Mouse (Mus musculus): ENCODE results near the gene C1qtnf1. TPM values are rescaled to one million over a fixed set of nuclear protein-coding genes. Genes with fewer than 3 reads are reported as not detected.

C1qtnf1 gene
- polyA plus RNA-seq, 1 experiment from 2014 or later, result 15.9 TPM

DNA sequence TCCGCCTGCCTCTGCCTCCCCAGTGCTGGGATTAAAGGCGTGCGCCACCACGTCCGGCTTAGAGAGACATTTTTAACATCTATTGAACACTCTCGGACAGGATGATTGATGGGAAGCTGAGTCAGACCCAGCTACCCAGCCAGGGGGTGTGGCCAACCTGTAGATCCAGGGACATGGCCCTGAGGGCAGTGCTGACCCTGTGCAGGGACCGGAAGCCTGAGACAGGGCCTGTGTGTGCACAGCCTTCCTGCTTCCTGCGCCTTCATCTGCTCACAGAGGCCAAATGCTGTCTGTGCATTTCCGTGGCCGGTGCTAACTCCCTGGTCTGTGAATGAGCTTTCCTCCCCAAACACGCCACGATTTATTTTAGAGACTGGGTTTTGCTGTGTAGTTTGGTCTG is 51.8 kb downstream of the C1qtnf1 start:
- Histone ChIP-seq H3K4me3 (ENCODE audit: low read depth, low read length) (no peak overlapping the region), H3K27me3 (replicated peaks; ENCODE audit: control insufficient read depth, insufficient read depth, low read length) (no peaks in the 10 kb centered on the region), H3K27ac (replicated peaks; ENCODE audit: low read depth, low read length) (no peak overlapping the region), H3K9me3 (ENCODE audit: control insufficient read depth, low read length) (no peaks in the 10 kb centered on the region), H3K9ac (ENCODE audit: low read depth, low read length) (no peak overlapping the region), H3K4me2 (ENCODE audit: low read depth, low read length) (no peak overlapping the region), H3K36me3 (ENCODE audit: control insufficient read depth, insufficient read depth, low read length) (0 out of 2 replicates have a peak, but pooled peaks cover 9% of the 10 kb centered on the region), H3K4me1 (ENCODE audit: control insufficient read depth, insufficient read depth, low read length) (0 out of 2 replicates have a peak, but pooled peaks cover 5% of the 10 kb centered on the region)
- WGBS, result 71% methylated on average over 12 of the region's 12 CpGs
- ATAC-seq (ENCODE audit: low read depth) (no peak), DNase-seq (ENCODE audit: low spot score) (no peak)

DNA sequence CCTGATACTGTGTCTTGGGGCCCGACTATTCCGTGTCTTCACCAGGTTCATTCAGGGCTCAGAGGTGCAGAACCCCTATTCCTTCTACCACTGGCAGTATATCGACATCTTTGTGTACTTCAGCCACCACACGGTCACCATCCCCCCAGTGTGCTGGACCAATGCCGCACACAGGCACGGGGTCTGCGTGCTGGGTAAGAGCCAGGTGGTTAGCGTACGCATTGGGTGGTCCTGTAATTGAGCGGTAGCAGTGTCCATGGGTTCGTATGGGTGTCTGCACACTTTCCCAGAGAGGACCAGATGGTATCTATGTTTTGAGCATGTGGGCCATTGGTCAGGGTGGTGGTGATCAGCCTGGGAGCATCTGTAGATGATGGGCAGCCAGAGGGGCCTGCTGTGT is 53.2 kb downstream of the C1qtnf1 start:
- Histone ChIP-seq H3K9me3 (ENCODE audit: control insufficient read depth, low read length) (no peaks in the 10 kb centered on the region), H3K9ac (ENCODE audit: low read depth, low read length) (no peak overlapping the region), H3K36me3 (ENCODE audit: control insufficient read depth, insufficient read depth, low read length) (0 out of 2 replicates have a peak, but pooled peaks cover 9% of the 10 kb centered on the region), H3K4me3 (ENCODE audit: low read depth, low read length) (no peak overlapping the region), H3K4me2 (ENCODE audit: low read depth, low read length) (no peak overlapping the region), H3K4me1 (ENCODE audit: control insufficient read depth, insufficient read depth, low read length) (0 out of 2 replicates have a peak, but pooled peaks cover 5% of the 10 kb centered on the region), H3K27ac (replicated peaks; ENCODE audit: low read depth, low read length) (no peak overlapping the region), H3K27me3 (replicated peaks; ENCODE audit: control insufficient read depth, insufficient read depth, low read length) (no peaks in the 10 kb centered on the region)
- no peak for DNase-seq (ENCODE audit: low spot score)
- ATAC-seq (ENCODE audit: low read depth), result no peak
- 92% methylated on average over 11 of the region's 11 CpGs for WGBS

DNA sequence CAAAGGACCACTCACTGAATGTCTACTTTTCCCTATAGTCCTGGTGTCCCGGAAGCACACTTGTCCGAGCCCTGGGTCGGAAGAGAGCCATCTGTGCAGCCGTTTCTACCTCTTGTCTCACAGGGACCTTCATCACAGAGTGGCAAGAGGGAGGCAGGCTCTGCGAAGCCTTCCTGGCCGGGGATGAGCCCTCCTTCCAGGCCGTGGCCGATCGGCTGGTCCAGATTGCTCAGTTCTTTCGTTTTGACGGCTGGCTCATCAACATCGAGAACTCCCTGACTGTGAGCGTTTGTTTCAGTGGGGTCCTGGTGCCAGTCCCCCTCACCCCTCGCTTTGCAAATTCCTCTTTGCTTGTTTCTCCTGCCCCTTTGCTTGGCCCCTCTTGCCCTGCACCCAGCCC is 53.7 kb downstream of the C1qtnf1 start:
- ATAC-seq (ENCODE audit: low read depth), result no peak
- 0 out of 2 replicates have a peak, but pooled peaks cover 9% of the 10 kb centered on the region for H3K36me3 ChIP-seq (ENCODE audit: control insufficient read depth, insufficient read depth, low read length)
- 0 out of 2 replicates have a peak, but pooled peaks cover 5% of the 10 kb centered on the region for H3K4me1 ChIP-seq (ENCODE audit: control insufficient read depth, insufficient read depth, low read length)

DNA sequence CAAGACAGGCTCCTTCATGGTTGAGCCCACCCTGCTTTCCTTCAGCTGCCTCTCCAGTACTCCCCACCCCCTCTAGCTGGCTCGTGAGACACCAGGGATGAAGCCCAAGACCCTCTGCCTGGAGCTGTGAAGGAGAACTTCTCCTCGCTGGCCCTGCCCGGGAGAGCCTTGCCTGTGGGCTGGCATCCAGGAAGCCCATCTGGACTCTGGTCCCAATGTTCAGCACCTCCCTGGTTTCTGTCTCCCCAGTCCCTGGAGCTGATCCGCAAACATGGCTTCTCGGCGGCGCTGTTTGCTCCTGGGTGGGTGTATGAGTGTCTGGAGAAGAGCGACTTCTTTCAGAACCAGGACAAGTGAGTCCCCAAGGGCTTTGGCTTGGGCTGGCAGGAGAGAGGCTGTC is 56.2 kb downstream of the C1qtnf1 start:
- Histone ChIP-seq H3K4me3 (ENCODE audit: low read depth, low read length) (no peak overlapping the region), H3K4me1 (ENCODE audit: control insufficient read depth, insufficient read depth, low read length) (no peaks in the 10 kb centered on the region), H3K36me3 (ENCODE audit: control insufficient read depth, insufficient read depth, low read length) (0 out of 2 replicates have a peak, but pooled peaks cover 8% of the 10 kb centered on the region), H3K27me3 (replicated peaks; ENCODE audit: control insufficient read depth, insufficient read depth, low read length) (no peaks in the 10 kb centered on the region), H3K9ac (ENCODE audit: low read depth, low read length) (no peak overlapping the region), H3K9me3 (ENCODE audit: control insufficient read depth, low read length) (no peaks in the 10 kb centered on the region), H3K4me2 (ENCODE audit: low read depth, low read length) (no peak overlapping the region), H3K27ac (replicated peaks; ENCODE audit: low read depth, low read length) (no peak overlapping the region)
- WGBS, result 81% methylated on average over 8 of the region's 8 CpGs
- DNase-seq (ENCODE audit: low spot score) (no peak), ATAC-seq (ENCODE audit: low read depth) (no peak)

More for the DNA sequence above, 53.7 kb downstream of the C1qtnf1 start:
- Histone ChIP-seq H3K9me3 (ENCODE audit: control insufficient read depth, low read length) (no peaks in the 10 kb centered on the region), H3K4me3 (ENCODE audit: low read depth, low read length) (no peak overlapping the region), H3K9ac (ENCODE audit: low read depth, low read length) (no peak overlapping the region), H3K27ac (replicated peaks; ENCODE audit: low read depth, low read length) (no peak overlapping the region), H3K27me3 (replicated peaks; ENCODE audit: control insufficient read depth, insufficient read depth, low read length) (no peaks in the 10 kb centered on the region), H3K4me2 (ENCODE audit: low read depth, low read length) (no peak overlapping the region)
- WGBS, result 81% methylated on average over 14 of the region's 14 CpGs
- DNase-seq (ENCODE audit: low spot score), result no peak

DNA sequence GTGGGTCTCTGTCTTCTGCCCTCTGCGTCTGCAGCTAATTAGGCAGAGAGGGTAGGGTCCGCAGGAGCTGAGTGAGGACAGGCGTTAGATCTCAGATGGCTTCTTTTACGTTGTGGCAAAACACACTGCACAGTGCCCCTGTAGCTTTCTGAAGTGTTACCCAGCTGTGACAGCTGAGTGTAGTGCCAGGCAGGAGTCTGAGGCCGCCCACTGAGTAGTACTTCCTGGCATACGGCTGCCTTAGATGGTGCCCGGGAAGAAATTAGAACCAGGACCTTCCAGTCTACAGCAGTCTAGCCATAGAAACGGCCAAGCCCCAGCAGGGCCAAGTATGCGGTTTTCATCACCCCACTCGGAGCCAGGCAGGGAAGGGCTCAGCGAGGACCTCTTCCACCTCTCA is 57.3 kb downstream of the C1qtnf1 start:
- H3K4me3 ChIP-seq (ENCODE audit: low read depth, low read length), result no peak overlapping the region
- no peaks in the 10 kb centered on the region for H3K9me3 ChIP-seq (ENCODE audit: control insufficient read depth, low read length)
- no peaks in the 10 kb centered on the region for H3K36me3 ChIP-seq (ENCODE audit: control insufficient read depth, insufficient read depth, low read length)
- H3K27me3 ChIP-seq (replicated peaks; ENCODE audit: control insufficient read depth, insufficient read depth, low read length), result no peaks in the 10 kb centered on the region
- no peak for DNase-seq (ENCODE audit: low spot score)
- no peak overlapping the region for H3K4me2 ChIP-seq (ENCODE audit: low read depth, low read length)
- no peak for ATAC-seq (ENCODE audit: low read depth)
- H3K27ac ChIP-seq (replicated peaks; ENCODE audit: low read depth, low read length), result no peak overlapping the region
- H3K4me1 ChIP-seq (ENCODE audit: control insufficient read depth, insufficient read depth, low read length), result no peaks in the 10 kb centered on the region
- H3K9ac ChIP-seq (ENCODE audit: low read depth, low read length), result no peak overlapping the region
- WGBS, result 47% methylated on average over 11 of the region's 11 CpGs

DNA sequence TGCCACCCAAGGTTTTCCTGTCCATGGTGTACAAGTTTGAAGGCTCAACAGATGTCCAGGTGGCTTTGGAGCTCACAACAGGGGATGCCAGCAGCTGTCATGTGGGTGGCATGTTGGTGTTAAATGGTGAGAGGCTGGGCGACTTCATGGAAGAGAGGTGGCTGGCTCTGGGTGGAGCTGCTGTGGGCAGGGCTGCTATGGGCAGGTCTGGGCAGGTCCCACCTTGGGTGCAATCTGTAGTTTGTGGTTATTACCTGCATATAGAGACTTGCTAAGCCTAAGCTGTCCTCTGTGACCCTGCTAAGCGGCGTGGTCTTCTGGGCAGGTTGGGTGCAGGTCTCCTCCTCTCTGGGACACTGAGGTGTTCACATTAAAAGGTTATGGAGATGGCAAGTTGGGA is 57.8 kb downstream of the C1qtnf1 start:
- DNase-seq (ENCODE audit: low spot score) (no peak), ATAC-seq (ENCODE audit: low read depth) (no peak)
- Histone ChIP-seq H3K4me2 (ENCODE audit: low read depth, low read length) (no peak overlapping the region), H3K4me3 (ENCODE audit: low read depth, low read length) (no peak overlapping the region), H3K27ac (replicated peaks; ENCODE audit: low read depth, low read length) (no peak overlapping the region), H3K9me3 (ENCODE audit: control insufficient read depth, low read length) (no peaks in the 10 kb centered on the region), H3K4me1 (ENCODE audit: control insufficient read depth, insufficient read depth, low read length) (0 out of 2 replicates have a peak, but pooled peaks cover 2% of the 10 kb centered on the region), H3K27me3 (replicated peaks; ENCODE audit: control insufficient read depth, insufficient read depth, low read length) (no peaks in the 10 kb centered on the region), H3K9ac (ENCODE audit: low read depth, low read length) (no peak overlapping the region), H3K36me3 (ENCODE audit: control insufficient read depth, insufficient read depth, low read length) (no peaks in the 10 kb centered on the region)
- 92% methylated on average over 3 of the region's 3 CpGs for WGBS

DNA sequence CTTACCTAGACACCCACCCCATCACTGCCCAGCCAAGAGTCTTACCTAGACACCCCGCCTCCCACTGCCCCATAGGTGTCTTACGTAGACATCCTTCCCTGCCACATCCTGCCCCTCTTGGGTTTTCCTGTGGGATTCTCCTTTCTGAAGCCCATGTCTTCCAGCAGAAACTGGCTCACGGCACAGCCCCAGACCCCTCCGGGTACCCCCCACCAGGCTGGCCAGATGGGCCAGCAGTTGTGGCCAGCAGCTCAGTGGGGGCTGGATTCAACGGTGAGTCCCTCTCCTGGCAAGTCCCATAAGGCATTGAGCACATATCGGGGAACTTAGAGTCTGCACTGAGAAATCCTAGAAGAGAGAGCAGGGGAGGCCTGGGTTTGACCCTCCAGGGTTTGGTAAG is 58.3 kb downstream of the C1qtnf1 start:
- H3K4me2 ChIP-seq (ENCODE audit: low read depth, low read length), result no peak overlapping the region
- H3K9me3 ChIP-seq (ENCODE audit: control insufficient read depth, low read length), result no peaks in the 10 kb centered on the region
- no peak overlapping the region for H3K4me3 ChIP-seq (ENCODE audit: low read depth, low read length)
- no peaks in the 10 kb centered on the region for H3K36me3 ChIP-seq (ENCODE audit: control insufficient read depth, insufficient read depth, low read length)
- 0 out of 2 replicates have a peak, but pooled peaks cover 3% of the 10 kb centered on the region for H3K4me1 ChIP-seq (ENCODE audit: control insufficient read depth, insufficient read depth, low read length)
- ATAC-seq (ENCODE audit: low read depth), result no peak
- H3K9ac ChIP-seq (ENCODE audit: low read depth, low read length), result no peak overlapping the region
- H3K27me3 ChIP-seq (replicated peaks; ENCODE audit: control insufficient read depth, insufficient read depth, low read length), result no peaks in the 10 kb centered on the region
- DNase-seq (ENCODE audit: low spot score), result no peak
- H3K27ac ChIP-seq (replicated peaks; ENCODE audit: low read depth, low read length), result no peak overlapping the region
- WGBS, result 82% methylated on average over 6 of the region's 6 CpGs

DNA sequence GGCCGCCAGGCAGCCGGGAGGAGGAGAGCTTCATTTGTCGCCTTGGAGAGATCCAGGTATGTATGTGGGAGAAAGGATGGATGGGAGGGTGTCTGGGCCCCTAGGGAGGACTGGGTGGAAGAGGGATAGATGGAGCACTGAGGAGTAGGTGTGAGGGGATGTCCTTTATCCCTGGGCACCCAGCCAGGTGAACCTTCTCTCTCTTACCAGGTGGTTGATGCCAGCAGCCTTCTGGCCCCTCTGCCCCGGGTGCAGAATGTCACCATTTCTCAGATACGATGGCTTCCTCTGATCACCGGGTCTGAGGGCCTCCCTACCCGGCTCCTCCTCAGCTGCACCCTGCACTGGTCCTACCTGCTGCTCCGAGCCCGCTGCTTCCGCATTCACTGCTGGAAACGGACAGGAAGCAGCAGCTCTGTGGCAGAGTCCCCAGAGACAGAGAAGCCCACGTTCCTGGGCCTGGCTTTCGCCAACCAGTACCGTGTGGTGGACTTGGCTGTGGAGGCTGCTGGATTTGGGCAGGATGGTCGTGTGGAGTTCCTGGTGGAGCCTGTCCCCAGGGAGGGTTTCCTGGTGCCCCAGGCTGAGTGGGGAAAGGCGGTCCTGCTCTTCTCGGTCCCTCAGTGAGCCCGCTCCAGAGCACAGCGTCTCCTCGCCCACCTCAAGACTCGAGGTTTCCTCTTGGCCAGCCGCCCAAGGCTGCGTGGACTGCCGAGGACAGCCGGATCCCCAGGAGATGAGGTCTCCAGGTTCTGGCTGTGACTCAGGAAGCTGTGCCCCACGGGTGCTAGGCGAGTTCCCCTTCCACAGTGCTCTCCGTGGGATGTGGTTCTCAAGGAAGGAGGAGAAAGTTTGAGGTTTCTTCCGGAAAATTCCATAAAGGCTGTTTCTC is 59.1 kb downstream of the C1qtnf1 start:
- H3K4me1 ChIP-seq (ENCODE audit: control insufficient read depth, insufficient read depth, low read length), result 0 out of 2 replicates have a peak, but pooled peaks cover 3% of the 10 kb centered on the region
- DNase-seq (ENCODE audit: low spot score) (no peak), ATAC-seq (ENCODE audit: low read depth) (no peak)
- H3K4me3 ChIP-seq (ENCODE audit: low read depth, low read length), result no peak overlapping the region
- 82% methylated on average over 29 of the region's 29 CpGs for WGBS
- H3K9me3 ChIP-seq (ENCODE audit: control insufficient read depth, low read length), result no peaks in the 10 kb centered on the region
- H3K27me3 ChIP-seq (replicated peaks; ENCODE audit: control insufficient read depth, insufficient read depth, low read length), result no peaks in the 10 kb centered on the region
- H3K4me2 ChIP-seq (ENCODE audit: low read depth, low read length), result no peak overlapping the region
- H3K27ac ChIP-seq (replicated peaks; ENCODE audit: low read depth, low read length), result no peak overlapping the region
- no peak overlapping the region for H3K9ac ChIP-seq (ENCODE audit: low read depth, low read length)
- H3K36me3 ChIP-seq (ENCODE audit: control insufficient read depth, insufficient read depth, low read length), result no peaks in the 10 kb centered on the region

All from embryonic facial prominence, embryonic 14.5 days (tissue).